Mouse (Mus musculus) bone marrow, adult 2 months (tissue): Measurements from ENCODE around the gene Aanat. TPM values are rescaled to one million over a fixed set of nuclear protein-coding genes. Genes with fewer than 3 reads are reported as not detected.
"Not testable (repeated sequence)": the region's sequence is repeated elsewhere in the genome, so short reads cannot be mapped to it uniquely, and the experiment has no call there.

Experiments
- H3K27ac ChIP-seq: fragments of 200-500 bp; 2 replicates; pipeline ENCODE4 v1.5.1; 2012; ENCODE audit warnings: low read depth, mild to moderate bottlenecking, control low read depth, inconsistent platforms, low read length; ENCODE audit not compliant: control insufficient read depth, poor library complexity, insufficient read depth
- H3K4me1 ChIP-seq: fragments of 200-500 bp; 2 replicates; pipeline ENCODE4 v1.6.1; 2011; ENCODE audit warnings: low read length; ENCODE audit not compliant: control insufficient read depth, insufficient read depth
- H3K4me3 ChIP-seq: fragments of 200-500 bp; replicated peaks from 2 replicates; pipeline ENCODE3; 2011; ENCODE audit warnings: mild to moderate bottlenecking, low read depth, low read length, control low read depth; ENCODE audit not compliant: control insufficient read depth
- CTCF ChIP-seq: fragments of 200-500 bp; IDR thresholded peaks from 2 replicates; pipeline ENCODE4 v1.5.1; 2011; ENCODE audit warnings: low read length, control low read depth; ENCODE audit not compliant: control insufficient read depth, insufficient read depth
- POLR2A ChIP-seq: fragments of 200-500 bp; IDR thresholded peaks from 2 replicates; pipeline ENCODE4 v1.6.1; 2011; ENCODE audit warnings: low read depth, mild to moderate bottlenecking, control low read depth, low read length, borderline replicate concordance; ENCODE audit not compliant: control insufficient read depth
- WGBS: fragments of 180-500 bp; shearing (Covaris S2); methylation state at CpG from one replicate; pipeline ENCODE4 v1.1.7; 2018; 5-methylcytosine and 5-hydroxymethylcytosine counted together
- polyA plus RNA-seq: library from polyadenylated mRNA; stranded (reverse); fragments of >200 nt; gene quantifications from 2 replicates; pipeline ENCODE4 v1.2.4, GENCODE M21; 2011; ENCODE audit warnings: low replicate concordance; ENCODE audit not compliant: missing spikeins, insufficient read depth, insufficient read length

The Aanat gene
- polyA plus RNA-seq, 1 experiment: not detected

DNA sequence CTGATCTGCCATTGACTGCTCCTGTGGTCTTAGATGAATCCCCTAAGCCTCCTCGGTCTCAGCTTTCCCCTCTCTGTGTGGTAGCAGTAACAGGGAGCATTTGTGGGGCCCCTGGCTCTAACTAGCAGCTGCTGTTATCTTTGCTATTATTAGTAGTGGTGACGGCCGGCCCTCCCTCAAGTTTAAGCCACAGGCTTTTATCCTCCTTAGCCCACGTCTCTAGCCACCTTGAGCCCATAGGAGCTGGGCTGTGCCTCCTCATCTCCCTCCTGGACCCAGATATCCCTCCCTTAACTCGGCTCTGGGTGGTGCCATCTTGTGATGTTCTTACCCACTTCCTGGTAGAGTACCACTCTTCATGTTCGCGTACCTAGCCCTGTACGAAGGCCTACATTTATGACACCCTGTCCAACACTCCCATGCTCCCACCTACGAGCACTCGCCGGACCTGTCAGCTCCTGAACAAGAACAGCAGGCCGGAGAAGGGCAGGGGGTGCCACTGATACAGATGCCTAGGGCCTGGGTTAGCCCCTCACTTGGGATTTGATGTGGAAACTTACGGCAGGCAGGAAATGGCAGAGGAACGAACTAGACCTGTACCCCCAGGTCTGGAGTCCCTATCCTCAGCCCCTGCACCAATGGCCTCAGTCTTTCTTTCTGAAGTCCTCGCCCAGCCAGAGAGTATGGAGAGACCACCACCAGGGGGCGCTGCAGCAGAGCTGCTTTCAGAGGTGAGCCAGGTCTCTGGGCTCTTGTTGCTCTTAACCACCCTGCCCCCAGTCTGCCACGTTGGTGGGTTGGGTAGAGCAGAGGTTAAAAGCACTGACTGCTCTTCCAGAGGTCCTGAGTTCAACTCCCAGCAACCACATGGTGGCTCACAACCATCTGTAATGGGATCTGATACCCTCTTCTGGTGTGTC, 39.1 kb downstream of the Aanat start:
- H3K4me3 ChIP-seq: no peak overlapping the region
- 63% methylated on average over 17 of the region's 17 CpGs for WGBS
- H3K4me1 ChIP-seq: peaks cover 13% of the 10 kb centered on the region
- no peak for TF ChIP-seq POLR2A
- peak; percentile 80 for TF ChIP-seq CTCF
- H3K27ac ChIP-seq: no peak overlapping the region

GRCm38 (mm10) chr11:116626299-116627071, 40.3 kb downstream of the Aanat start, which contains the start of gene Rhbdf2:
Gene Rhbdf2, minus strand, starts transcription at chr11:116627019.
- no peak within 1 kb of the TSS for H3K4me3 ChIP-seq
- TF ChIP-seq POLR2A: no peak
- no peak within 1 kb of the TSS for H3K27ac ChIP-seq
- WGBS: 79% methylated on average over 10 of the region's 10 CpGs
- H3K4me1 ChIP-seq: peaks cover 5% of the 10 kb centered on the region

DNA sequence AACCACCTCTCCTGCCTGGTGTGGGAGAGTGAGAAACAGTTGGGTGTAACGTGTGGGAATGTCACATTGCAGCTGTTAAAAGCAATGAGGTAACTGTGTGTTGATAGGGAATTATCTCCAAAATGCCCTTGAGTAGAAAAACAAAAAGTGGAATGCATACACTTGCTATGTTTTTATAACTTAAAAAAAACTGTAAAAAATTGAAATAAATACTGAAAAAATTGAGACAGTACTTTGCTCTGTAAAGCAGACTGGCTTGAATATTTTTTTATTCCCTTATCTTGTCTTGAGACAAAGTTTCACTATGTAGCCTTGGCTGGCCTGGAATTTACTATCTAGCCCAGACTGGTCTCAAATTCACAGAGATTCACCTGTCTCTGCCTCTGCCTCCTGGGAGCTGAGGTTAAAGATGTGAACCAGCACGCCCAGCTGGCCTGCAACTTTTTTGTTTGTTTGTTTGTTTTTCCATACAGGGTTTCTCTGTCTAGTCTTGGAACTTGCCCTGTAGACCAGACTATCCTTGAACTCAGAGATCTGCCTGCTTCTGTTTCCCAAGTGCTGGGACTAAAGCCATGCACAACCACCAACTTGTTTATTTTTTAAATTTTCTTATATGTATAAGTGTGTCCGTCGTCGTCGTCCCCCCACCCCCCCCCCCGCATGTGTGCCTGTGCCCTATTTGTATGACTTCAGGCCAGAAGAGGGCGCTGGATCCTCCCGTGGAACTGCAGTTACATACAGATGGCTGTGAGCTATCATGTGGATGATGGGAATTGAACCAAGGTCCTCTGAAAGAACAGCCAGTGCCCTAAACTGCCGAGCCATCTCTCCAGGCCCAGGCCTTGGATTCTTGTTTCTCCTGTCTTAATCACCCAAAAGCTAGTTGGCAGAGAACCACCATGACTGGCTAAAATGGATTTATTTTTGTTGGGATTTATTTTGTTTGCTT, 41.1 kb downstream of the Aanat start:
- no peak overlapping the region for H3K27ac ChIP-seq
- TF ChIP-seq CTCF (peak; percentile 41; the same call in 1 of the 2 replicates), POLR2A (no peak)
- WGBS: 27% methylated on average over 10 of the region's 10 CpGs
- H3K4me3 ChIP-seq: no peak overlapping the region
- H3K4me1 ChIP-seq: peaks cover 3% of the 10 kb centered on the region

GRCm38 (mm10) chr11:116628712-116629111, 42.5 kb downstream of the Aanat start:
- H3K4me1 ChIP-seq: 0 out of 2 replicates have a peak, but pooled peaks cover 1% of the 10 kb centered on the region
- no peak overlapping the region for H3K27ac ChIP-seq
- 56% methylated on average over 9 of the region's 9 CpGs for WGBS
- TF ChIP-seq POLR2A: no peak
- peak; percentile 90 for TF ChIP-seq CTCF
- no peak overlapping the region for H3K4me3 ChIP-seq

- WGBS: 73% methylated on average over 6 of the region's 6 CpGs
- TF ChIP-seq POLR2A (no peak), CTCF (no peak)
- no peak overlapping the region for H3K27ac ChIP-seq
- 0 out of 2 replicates have a peak, but pooled peaks cover 1% of the 10 kb centered on the region for H3K4me1 ChIP-seq
- H3K4me3 ChIP-seq: no peak overlapping the region
Measured at GRCm38 (mm10) chr11:116629472-116629871, 43.2 kb downstream of the Aanat start.

DNA sequence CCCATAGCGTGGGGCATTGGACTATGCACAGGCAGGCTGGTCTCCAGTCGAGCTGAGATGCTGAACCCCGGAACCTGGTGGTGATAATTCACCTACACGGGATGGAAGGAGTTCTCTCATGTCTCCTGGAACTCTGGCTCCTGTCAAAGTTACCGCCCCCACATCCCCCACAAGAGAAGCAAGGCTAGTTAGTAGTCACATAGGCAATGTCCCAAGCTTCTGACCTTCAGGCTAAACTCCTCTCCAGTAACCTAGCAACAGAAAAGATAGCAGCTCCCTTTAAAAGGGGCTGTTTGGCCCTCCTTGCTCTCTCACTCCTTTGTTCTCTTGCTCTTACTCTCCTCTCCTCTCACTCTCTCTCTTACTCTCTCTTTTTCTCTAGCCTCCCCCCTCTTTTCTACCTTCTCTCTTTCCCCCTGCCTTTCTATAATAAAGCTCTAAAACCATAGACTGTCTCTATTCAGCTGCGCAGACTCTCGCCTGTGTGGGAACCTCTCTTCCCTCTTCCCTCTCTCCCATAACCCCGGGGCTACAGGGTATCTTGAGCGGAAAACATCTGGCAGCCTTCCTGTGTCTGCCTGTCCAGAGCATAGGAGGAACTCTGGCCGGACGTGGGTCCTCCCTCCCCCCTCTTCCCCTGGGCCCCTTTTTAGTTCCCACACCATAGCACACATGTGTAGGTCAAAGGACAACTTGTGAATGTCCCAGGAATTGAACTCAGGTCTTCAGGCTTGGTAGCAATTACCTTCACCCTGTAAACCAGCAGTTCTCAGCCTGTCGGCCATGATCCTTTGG, 44.1 kb downstream of the Aanat start:
- H3K4me3 ChIP-seq: no peak overlapping the region
- WGBS: 45% methylated on average over 12 of the region's 12 CpGs
- no peak for TF ChIP-seq CTCF
- no peak for TF ChIP-seq POLR2A
- H3K27ac ChIP-seq: no peak overlapping the region
- no peaks in the 10 kb centered on the region for H3K4me1 ChIP-seq

GRCm38 (mm10) chr11:116632962-116633361, 46.7 kb downstream of the Aanat start:
- Histone ChIP-seq H3K27ac (no peak overlapping the region), H3K4me3 (no peak overlapping the region), H3K4me1 (no peaks in the 10 kb centered on the region)
- TF ChIP-seq POLR2A: no peak
- WGBS: 83% methylated on average over 10 of the region's 10 CpGs

DNA sequence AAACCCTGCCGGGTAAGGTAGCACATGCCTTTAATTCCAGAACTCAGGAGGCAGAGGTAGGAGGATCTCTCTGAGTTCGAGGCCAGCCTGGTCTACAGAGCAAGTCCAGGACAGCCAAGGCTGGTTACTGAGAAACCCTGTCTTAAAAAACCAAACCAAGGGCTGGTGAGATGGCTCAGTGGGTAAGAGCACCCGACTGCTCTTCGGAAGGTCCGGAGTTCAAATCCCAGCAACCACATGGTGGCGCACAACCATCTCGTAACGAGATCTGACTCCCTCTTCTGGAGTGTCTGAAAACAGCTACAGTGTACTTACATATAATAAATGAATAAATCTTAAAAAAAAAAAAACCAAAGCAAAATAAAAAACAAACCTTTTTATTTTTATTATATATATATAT, 50.4 kb downstream of the Aanat start:
- 64% methylated on average over 8 of the region's 8 CpGs for WGBS
- not testable (repeated sequence) for H3K4me3 ChIP-seq, H3K27ac ChIP-seq

More for the DNA sequence above, 50.4 kb downstream of the Aanat start:
- H3K4me1 ChIP-seq: not testable (repeated sequence)
